Mouse (Mus musculus) hematopoietic stem cell, adult 5-6 weeks (primary cell): ENCODE data around the gene Mocs3. TPM values are rescaled to one million over a fixed set of nuclear protein-coding genes. Genes with fewer than 3 reads are reported as not detected.
A peak's percentile ranks its signal among the peaks of the same experiment; 100 is the strongest.

Experiments
- ATAC-seq, 2 experiments: fragments of 125-278 bp in 1 of 2; replicated peaks in 1 of 2; 2 replicates each; pipeline ENCODE4 v1.8.0; 2016 to 2017; ENCODE audit warnings: inconsistent platforms in 2 of 2, mild to moderate bottlenecking in 2 of 2, moderate number of reproducible peaks in 2 of 2, low read depth in 1 of 2, moderate TSS enrichment in 1 of 2; ENCODE audit not compliant: low FRiP score in 2 of 2, poor library complexity in 2 of 2, severe bottlenecking in 2 of 2, insufficient read depth in 1 of 2, low TSS enrichment in 1 of 2
- total RNA-seq: library from RNA; stranded (forward); fragments of 172-1452, 232-1000 nt; gene quantifications from 2 replicates; pipeline ENCODE4 v1.2.3, GENCODE M21; 2017

Gene Mocs3
- 2.5 and 5.1 TPM in 2 replicates for total RNA-seq

DNA sequence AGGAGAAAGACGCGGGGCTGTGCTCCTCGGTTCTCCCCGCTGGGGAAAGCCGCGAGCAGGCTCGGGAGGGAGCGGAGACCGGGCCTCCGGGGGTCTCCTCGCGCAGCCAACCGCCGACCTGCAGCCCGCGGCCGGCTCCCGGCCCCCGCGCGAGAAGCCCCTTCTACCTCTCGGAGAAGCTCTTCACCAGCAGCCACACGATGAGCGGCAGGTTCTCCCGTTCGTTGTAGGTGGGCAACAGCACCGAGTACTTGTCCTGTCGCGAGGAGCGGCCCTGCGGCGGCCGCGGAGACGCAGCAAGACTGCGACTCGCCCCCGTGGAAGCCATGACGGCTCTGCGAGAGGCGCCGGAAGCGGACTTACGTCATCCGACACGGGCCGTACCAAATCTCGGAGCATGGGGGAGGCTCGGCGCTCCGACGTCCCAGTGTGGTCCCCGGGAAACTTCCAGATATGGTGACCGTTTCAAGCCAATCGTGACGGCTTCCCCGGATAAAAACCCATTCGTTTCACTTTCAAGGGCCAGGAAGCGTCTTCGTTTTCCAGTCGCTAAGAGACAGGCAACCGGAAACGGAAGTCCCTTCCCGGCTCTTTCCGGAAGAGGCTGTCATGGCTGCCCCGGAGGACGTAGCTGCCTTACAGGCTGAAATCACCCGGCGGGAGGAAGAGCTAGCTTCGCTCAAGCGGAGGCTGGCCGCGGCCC, at the start of gene Mocs3, which contains the start of the genes Gm20716 and Dpm1:
Gene Mocs3, plus strand, starts transcription at position 597 of the 703 bp plus-strand sequence.
Gene Gm20716, minus strand, starts transcription at position 339 of the 703 bp plus-strand sequence.
Gene Dpm1, minus strand, starts transcription at position 566 of the 703 bp plus-strand sequence.
- ATAC-seq, result peak; percentile 79 to 89

DNA sequence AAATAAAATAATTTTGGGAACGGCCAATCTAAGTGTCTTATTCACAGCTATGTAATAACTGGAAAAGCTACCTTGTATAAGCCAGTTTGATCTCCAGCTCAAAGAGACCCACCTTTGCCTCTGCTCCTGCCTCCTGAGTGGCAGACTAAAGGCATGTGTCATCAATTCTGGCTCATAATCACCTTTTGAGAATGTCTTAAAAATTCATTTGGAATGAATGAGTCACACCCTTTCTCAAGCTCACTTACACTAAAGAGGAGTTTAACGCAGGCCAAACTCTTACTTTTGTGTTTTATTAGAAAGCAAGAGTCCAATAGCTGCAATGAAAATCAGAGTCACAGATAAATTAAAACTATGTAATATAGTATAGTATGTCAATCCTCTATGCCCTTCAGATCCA, 38.6 kb upstream of the Mocs3 start:
- ATAC-seq, result no peak

DNA sequence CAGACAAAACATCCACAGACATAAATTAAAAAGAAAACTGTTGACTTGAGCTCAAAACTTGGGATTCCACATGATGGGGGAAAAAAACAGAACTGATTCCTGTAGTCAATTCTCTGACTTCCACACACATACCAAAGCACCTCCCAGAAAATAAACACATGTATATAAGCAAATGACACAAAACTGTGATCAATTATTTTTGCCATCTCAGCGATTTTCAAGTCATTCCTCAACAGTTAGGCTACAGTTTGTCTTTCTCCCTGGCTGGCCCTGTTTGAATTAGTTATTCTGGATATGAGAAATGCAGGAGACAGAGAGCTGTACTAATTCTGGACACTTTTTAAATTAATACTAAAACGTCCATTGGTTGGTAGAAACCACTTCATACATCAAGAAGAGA, 36.7 kb upstream of the Mocs3 start:
- ATAC-seq, result no peak

DNA sequence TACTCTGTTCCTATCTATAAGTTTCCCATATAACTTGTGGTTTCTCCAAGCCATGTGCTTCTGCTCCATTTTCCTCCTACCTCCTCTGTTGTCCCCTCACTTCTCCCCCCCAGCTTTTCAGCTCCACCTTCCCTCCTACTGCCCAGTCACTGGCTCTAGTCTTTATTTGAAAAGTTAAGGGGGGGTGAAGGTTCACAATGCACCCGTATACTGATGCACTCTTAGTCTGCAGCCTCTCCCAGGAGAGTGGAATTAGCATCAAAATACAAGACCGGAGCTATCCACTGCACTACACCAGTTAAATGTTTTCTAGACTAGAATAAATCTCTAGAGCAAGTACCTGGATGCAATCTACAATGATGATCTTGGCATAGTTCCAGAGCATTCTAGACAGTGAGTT, 34.7 kb upstream of the Mocs3 start:
- ATAC-seq, result no peak

DNA sequence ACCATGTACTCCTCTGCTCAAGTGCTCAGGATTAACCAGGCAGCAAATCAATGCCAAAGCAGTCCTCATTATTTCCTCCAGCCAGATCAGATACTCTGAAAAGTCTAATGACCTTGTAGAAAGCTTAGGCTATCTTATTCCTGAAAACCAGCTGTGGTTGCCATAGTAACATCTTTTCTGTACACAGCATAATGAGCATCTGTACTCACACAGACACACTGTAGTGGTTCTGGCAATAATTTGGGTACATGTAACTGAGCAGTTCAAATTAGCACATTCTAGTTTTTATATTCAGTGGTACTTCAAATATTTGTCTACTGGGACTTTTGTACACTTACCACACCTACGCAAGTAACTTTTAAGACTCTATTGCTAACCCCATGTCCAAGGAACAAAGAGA, 32.0 kb upstream of the Mocs3 start:
- ATAC-seq, result no peak

DNA sequence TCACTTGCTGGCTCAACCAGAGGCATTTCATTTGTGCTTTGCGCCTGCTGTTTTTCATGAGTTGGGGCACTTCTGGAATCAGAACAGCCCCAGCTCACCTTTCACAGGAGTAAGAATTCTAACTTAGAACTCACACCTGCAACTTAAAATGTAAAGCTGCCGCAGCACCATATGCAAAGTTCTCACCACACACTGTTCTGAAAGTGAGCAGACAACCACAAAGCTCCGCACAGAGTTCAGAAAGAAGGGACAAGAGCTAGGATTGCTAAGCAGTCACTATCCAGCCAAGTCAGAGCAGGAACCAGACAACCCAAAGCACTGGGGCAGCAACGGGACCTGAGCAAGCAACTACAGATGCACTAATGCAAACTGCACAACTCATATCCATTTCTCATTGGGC, 30.9 kb upstream of the Mocs3 start:
- ATAC-seq, result no peak

DNA sequence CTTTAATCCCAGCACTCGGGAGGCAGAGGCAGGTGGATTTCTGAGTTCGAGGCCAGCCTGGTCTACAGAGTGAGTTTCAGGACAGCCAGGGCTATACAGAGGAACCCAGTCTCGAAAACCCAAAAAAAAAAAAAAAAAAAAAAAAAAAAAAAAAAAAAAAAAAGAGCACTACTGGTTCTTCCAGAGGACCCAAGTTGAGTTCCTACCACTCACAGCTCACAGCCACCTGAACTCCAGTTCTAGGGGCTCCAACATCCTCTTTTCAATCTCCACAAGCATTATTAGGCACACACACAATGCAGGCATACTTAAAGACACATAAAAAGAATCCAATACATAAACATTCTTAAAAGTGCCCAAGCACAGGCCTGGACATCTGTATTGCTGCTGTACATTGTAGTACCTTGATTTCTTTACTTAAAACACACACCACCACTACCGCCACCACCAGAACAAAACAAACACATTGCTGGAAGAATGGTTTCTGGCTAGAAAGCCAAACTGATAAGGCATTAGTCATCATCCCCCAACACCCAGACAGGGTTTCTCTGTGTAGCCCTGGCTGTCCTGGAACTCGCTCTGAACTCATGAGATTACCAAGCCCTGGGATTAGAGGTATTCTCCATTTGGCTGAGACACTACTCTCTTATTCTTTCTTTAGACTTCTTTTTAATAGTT, 30.3 kb upstream of the Mocs3 start:
- 0 out of 4 replicates have a peak, but pooled peaks of 1 of the 2 experiments have one; percentile 25 for ATAC-seq

DNA sequence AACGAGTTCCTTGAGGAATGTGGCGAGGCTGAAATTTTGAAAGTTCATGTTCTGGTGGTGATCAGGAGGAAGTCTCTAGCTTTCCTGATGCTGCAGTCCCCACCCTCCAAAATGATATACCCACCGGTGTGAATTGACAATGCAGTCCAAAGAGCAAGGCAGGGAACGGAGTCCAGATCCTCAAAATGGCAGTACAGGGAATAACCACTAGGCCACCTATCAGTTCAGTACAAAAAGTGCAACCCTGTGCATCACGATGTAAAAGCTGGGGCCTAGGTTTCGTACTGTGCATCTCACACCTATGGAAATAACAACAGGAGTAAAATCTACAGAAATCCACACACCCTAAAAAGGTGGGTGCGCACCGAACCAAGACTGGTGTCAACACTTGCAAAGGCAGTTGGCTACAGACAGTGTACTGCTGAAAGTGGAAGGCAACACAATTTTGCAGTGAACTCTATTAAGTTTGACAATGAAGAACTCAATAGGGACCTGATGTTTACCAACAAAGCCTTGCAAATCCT, 25.9 kb upstream of the Mocs3 start:
- ATAC-seq, result no peak

DNA sequence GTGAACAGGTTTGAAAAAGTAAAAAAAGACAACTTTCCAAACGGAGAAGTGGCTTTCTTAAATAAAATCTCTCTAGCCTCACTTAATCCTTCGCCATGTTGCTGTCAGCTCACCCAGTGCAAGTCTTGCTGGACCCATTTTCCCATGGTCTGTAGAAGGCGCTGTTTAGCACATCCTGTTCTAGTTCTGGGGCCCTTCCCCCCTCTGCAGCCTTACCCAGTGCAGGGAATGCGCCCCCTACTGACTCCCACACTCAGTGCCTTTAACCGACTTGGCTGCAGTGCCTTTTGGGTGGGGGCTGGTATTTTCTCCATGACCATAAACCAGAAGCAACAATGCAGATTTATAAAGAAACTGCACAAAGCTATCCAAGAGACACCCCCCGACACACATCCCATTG, 25.2 kb upstream of the Mocs3 start:
- peak; percentile 70 to 77 for ATAC-seq

DNA sequence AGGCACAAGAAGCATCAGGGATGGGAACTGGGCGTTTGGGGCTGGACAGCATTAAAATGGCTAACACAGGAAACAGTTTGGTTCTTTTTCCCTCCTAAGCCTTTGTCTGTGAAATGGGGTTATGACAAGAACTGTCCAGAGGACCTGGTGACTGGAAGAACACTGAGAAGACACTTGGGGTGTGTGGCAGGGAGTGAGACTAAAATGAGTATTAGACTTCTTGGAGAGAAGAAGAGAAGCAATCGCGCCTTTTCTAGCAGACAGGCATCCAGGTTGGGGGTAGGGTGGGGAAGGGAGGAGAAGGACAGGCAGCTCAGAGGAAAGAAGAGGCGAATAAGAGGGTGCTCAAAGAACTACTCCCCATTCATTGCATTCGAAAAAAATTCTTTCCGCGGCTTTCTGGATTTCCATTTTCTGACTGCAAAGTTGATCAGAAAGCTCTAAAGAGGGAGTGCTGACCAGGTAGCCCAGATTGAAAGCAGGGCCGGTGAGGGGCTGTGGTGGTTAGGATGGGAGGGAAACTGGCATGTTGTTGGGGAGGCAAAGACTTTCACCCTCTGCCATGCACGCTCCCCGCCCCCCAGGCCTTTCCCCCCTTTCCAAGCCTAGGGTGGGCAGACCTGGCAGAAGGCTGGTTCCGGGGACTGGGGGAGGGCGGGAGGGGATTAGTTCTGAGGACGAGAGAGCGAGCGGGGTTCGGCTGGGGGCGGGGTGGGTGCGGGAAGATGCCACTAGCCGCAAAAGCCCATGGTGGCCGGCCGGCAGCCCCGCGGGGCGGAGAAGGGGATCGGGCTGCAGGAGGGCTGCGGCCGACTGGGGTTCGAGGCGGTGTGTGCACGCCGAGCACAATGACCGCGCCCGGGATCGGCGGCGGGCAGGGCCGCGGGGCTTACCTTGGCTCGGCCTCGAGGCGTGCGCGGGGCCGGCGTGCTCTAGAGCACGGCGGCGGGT, 24.5 kb upstream of the Mocs3 start:
- no peak for ATAC-seq

DNA sequence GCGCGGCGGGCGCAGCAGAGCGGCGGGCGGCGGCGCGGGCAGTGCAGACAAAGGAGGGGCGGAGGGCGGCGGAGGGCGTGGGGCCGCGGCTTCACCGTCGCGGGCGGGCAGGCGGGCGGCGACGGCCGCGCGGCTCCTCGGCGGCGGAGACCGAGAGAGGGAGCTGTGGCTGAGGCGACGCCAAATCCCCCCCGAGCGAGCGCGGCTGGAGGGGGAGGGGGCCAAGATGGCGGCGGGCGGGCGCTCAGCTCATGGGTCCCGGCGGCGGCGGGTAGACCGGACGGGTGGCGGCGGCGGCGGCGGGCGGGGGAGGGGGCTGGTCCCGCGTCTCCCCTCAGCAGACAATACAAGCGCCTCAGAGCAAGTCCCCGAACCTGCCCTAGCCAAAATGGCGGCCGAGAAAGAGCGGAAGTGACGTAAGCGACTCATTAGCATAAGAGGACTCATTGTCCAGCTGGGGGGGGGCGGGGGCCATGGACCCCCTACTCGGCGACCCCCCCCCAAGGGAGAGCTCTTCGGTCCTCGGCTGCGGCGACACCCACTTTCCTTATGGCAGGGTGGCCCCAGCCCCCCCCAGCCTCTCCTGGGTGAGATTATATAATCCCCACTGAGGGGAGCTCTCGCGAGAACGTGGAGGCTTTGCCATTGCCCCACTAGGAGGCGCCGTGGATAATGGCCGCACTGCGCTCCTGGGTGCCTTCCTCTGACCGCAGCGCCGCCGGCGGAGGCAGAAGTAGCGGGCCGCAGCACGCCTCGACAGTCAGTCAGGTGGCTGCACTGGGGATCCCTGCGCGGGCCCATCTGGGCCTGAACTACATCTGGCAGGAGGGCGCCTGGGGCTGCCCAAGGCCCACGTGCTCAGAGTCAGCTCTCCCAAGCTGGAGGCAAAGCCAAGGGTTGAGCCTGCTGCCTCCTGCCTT, 23.4 kb upstream of the Mocs3 start, which contains the start of gene Adnp:
Gene Adnp, minus strand, starts transcription at position 388 of the 920 bp plus-strand sequence.
- peak; percentile 91 for ATAC-seq

DNA sequence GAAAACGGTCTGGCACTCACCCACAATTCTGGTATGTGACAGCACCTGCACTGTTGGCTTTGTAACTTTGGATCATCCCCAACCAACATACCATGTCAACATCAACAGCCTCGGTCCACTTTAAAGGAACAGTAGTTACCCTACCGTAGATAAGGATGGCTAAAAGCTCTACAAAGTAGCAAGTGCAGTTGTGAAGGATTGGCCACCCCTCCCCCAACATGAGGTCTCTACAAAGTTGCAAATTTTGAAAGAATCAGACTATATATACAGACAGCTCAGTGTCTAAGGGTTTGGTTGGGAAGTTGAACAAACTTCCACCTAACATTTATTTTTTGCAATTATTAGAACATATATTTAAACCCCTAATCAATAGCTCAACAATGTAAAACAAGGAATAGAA, 22.5 kb upstream of the Mocs3 start:
- ATAC-seq, result no peak

DNA sequence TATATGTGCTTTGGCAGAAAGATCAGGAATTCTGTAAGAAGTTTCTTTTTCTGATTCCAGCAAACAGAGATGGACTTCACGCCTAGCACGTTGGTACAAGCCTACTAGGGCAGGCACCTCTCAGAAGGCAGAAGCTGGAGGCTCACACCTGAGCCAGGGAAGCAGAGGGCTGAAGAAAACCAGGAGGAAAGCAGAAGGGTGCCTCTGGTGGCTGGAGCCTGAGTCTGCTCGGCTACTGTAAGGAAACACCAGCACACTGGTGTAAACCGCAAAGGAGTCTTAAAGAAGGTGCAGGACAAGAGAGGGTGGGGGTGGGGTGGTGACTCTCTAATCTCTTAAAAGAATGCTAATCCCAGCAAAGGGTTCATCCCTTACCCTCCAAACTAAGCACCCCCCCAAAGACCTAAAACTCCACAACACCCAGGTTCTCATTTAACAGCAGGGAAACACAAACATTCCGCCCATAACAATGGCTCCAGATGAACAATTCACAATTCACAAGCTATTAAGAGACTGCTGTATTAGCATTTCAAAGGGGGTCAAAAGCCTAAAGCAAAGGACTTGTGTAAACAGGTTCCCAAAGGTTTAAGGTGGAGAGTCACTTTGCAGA, 16.5 kb upstream of the Mocs3 start:
- peak; percentile 56 to 71; a peak in 2 of 4 replicates for ATAC-seq

DNA sequence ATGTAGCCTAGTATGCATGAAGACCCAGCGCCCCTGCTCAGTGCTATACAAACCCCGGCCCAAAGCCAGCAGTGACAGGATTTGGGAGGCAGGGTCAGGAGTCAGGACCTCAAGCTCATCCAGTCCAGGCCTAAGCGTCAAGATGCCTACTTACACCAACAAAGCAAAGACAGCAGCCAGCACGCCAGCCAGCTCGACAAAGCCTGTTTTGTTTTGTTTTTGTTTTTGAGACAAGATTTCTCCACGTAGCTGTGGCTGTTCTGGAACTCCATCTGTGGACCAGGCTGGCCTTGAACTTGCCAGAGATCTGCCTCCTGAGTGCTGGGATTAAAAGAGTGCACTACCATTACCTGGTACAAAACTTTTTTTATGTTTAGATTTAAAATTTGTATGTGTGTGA, 7.1 kb upstream of the Mocs3 start:
- ATAC-seq, result no peak

DNA sequence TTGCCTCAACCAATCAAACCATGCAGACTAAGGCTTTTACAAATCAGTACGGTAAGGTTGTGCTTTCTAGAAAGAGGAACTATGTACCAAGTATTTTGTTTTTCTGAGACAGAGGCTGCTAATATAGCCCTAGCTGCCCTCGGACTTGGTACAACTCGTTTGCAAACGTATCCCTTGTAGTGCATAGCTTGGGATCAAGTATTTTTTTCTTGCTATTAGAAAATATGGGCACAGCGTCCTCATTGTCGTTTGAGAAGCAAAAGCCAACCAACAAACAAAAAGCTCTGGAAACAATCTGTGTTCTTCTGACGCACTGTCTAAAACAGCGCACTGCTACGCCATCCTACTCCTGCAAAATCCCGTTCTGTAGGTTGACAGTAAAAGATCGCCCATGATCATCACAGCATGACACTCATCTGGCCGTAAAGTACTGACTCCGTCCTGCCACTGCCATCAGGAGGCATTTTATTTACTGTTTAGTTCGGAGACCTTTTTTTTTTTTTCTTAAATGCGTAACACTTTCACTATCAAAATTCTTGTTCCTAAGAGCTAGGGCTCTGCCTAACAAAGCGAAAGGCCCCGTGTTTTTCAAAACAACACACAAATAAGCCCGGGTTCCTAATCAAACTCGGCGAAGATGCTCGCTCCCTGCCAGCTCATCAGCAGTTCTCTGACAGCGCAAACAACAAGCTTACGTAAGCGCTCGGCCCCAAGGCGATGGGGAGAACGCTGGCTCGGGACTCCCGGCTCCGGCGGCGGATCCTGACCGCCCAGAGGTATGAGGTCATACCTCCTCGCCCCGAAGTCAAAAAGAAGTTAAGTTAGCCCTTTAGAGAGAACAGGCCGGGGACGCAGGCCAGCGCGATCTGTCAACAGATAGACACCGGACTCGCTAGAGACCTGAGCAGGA, 1.1 kb upstream of the Mocs3 start:
- ATAC-seq, result peak in 1 of 2 experiments; percentile 23; a peak in 1 of 4 replicates
